Mouse (Mus musculus) c-Kit-positive CD71-positive TER-119-positive erythroid progenitor cells, embryonic 14.5 days (primary cell): ENCODE data around the gene Mphosph9.
"Not testable (repeated sequence)": the region's sequence is repeated elsewhere in the genome, so short reads cannot be mapped to it uniquely, and the experiment has no call there.

Experiments
- DNase-seq: peaks from one replicate; pipeline ENCODE4 v3.0.0-alpha.2; 2013; ENCODE audit warnings: low spot score

Mphosph9 gene

GRCm38 (mm10) chr5:124341753-124342339, 14.1 kb upstream of the Mphosph9 start:
- not testable (repeated sequence) for DNase-seq

GRCm38 (mm10) chr5:124338791-124339190, 11.0 kb upstream of the Mphosph9 start:
- DNase-seq: no peak

- DNase-seq: no peak
These were observed 10.1 kb upstream of the Mphosph9 start for GRCm38 (mm10) chr5:124337909-124338308.

- DNase-seq: no peak
These were observed 9.3 kb upstream of the Mphosph9 start for GRCm38 (mm10) chr5:124337103-124337502.

GRCm38 (mm10) chr5:124334392-124334791, 6.6 kb upstream of the Mphosph9 start:
- DNase-seq: no peak

GRCm38 (mm10) chr5:124330086-124330485, 2.3 kb upstream of the Mphosph9 start:
- DNase-seq: no peak

- no peak for DNase-seq
These were observed 943 bp downstream of the Mphosph9 start for GRCm38 (mm10) chr5:124326829-124327228.

- peak; percentile 22 for DNase-seq
These were observed 10.1 kb downstream of the Mphosph9 start for GRCm38 (mm10) chr5:124317648-124318047.

GRCm38 (mm10) chr5:124315941-124316340, 11.8 kb downstream of the Mphosph9 start:
- DNase-seq: no peak

- DNase-seq: no peak
These were observed 12.3 kb downstream of the Mphosph9 start for GRCm38 (mm10) chr5:124315498-124315897.

- DNase-seq: no peak
These were observed 17.7 kb downstream of the Mphosph9 start for GRCm38 (mm10) chr5:124310091-124310490.

GRCm38 (mm10) chr5:124309155-124309554, 18.6 kb downstream of the Mphosph9 start:
- no peak for DNase-seq

GRCm38 (mm10) chr5:124302853-124303252, 24.9 kb downstream of the Mphosph9 start:
- not testable (repeated sequence) for DNase-seq

- no peak for DNase-seq
These were observed 27.6 kb downstream of the Mphosph9 start for GRCm38 (mm10) chr5:124300132-124300531.

GRCm38 (mm10) chr5:124299307-124299706, 28.5 kb downstream of the Mphosph9 start:
- DNase-seq: peak; percentile 32

GRCm38 (mm10) chr5:124296475-124296874, 31.3 kb downstream of the Mphosph9 start:
- no peak for DNase-seq

- DNase-seq: no peak
These were observed 33.8 kb downstream of the Mphosph9 start for GRCm38 (mm10) chr5:124293967-124294366.

GRCm38 (mm10) chr5:124290216-124290615, 37.6 kb downstream of the Mphosph9 start:
- DNase-seq: no peak

- DNase-seq: no peak
These were observed 40.0 kb downstream of the Mphosph9 start for GRCm38 (mm10) chr5:124287616-124288247.

GRCm38 (mm10) chr5:124284330-124284729, 43.4 kb downstream of the Mphosph9 start:
- no peak for DNase-seq

GRCm38 (mm10) chr5:124282854-124283253, 44.9 kb downstream of the Mphosph9 start:
- no peak for DNase-seq

- no peak for DNase-seq
These were observed 57.5 kb downstream of the Mphosph9 start for GRCm38 (mm10) chr5:124270226-124270625.

- DNase-seq: no peak
These were observed 58.1 kb downstream of the Mphosph9 start for GRCm38 (mm10) chr5:124269661-124270060.

GRCm38 (mm10) chr5:124267652-124268051, 60.1 kb downstream of the Mphosph9 start:
- DNase-seq: no peak
